Mouse (Mus musculus): ENCODE data around the gene Crtc3.

DNA sequence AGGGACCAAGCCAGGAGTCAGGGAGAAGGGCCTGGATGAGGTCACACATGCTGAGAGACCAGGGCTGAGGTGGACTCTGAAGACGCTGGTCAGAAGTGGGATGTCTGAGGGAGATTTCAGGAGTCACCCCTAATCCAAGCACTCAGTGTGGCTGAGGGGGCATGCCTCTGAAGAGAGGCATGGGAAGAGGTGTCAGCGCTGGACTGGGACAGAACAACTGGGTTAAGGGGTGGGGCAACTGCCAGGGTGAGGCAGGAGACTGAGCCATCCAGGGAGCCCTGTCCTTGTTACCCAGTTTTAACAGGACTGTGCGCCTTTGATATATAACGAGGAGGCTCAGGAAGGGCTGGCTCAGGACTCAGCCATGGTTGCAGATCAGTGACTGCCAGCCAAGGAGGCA, 102.5 kb downstream of the Crtc3 start:
- TF ChIP-seq CTCF (IDR thresholded peaks at IDR 0.05; ENCODE audit: control insufficient read depth, insufficient read depth, insufficient read length) (no peak), MYOD1 (IDR thresholded peaks at IDR 0.05; ENCODE audit: control insufficient read depth, insufficient read length, low read depth) (no peak), CEBPB (IDR thresholded peaks at IDR 0.05; ENCODE audit: low read depth) (no peak), FOSL1 (IDR thresholded peaks at IDR 0.05; ENCODE audit: insufficient read depth, low read length, poor library complexity, severe bottlenecking) (no peak), MYOG (IDR thresholded peaks at IDR 0.05; ENCODE audit: control insufficient read depth, extremely low read depth, insufficient read length) (no peak), MAX (IDR thresholded peaks at IDR 0.05) (no peak), USF1 (IDR thresholded peaks at IDR 0.05; ENCODE audit: low read depth) (no peak)
